Mouse (Mus musculus) gastrocnemius, postnatal 14 days (tissue): ENCODE data around the gene Hoxb8. TPM values are rescaled to one million over a fixed set of nuclear protein-coding genes. Genes with fewer than 3 reads are reported as not detected.

Experiments
- DNase-seq: peaks from one replicate; pipeline ENCODE4 v3.0.0; 2021; ENCODE audit warnings: mixed read lengths
- intact Hi-C: fragments of 180-260 bp; cut with DNase I; formaldehyde crosslinking; loops from one replicate; pipeline ENCODE4 v1.15.1; 2025; ENCODE audit warnings: low total_unique reads
- total RNA-seq, 2 experiments: library from RNA; stranded (reverse); gene quantifications; 2 replicates each; pipeline ENCODE4 v1.2.3; 2021

Gene Hoxb8
- total RNA-seq, 2 experiments from 2014 or later: 0.71 to 0.74 TPM

DNA sequence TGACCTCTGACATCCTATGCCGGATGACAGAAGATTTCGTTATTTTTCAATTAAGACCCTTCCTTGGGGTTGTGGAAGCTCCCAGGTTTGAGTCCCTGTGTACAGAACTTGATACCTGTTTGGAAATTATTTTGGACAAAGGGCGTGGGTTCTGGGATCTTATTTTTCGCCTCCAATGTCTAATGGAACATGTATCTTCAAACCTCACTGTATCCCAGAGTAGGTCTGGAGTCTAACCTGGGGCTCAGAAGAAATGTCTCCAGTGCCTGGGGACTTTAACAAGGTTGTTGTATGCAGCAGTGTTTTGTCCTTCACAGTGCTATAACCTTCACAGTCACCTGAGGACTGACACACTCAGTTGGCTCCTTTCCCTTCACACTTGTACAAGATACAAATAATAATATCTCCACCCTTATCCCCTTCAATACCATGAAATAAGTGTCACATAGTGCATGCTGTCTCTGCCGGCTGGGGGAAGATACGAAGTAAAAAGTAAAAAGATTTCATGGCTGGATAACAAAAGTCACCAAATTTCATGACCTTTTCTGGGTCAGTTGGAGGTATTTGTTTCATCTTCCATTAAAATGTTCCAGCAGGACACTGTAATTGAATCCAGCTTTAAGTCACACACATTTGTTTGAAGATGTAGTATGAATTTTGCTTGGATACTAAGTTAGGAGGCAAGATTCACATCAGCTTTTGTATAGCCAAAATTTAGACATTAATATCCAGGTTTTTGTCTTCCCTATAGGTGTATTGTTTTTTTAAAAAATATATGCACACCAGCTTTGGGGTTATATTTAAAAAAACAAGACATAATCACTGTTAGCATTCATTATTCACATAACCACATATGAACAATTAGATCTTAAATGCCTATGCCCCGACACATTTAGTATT, 14.4 kb upstream of the Hoxb8 start:
- intact Hi-C loops: no loop called here
- no peak for DNase-seq

DNA sequence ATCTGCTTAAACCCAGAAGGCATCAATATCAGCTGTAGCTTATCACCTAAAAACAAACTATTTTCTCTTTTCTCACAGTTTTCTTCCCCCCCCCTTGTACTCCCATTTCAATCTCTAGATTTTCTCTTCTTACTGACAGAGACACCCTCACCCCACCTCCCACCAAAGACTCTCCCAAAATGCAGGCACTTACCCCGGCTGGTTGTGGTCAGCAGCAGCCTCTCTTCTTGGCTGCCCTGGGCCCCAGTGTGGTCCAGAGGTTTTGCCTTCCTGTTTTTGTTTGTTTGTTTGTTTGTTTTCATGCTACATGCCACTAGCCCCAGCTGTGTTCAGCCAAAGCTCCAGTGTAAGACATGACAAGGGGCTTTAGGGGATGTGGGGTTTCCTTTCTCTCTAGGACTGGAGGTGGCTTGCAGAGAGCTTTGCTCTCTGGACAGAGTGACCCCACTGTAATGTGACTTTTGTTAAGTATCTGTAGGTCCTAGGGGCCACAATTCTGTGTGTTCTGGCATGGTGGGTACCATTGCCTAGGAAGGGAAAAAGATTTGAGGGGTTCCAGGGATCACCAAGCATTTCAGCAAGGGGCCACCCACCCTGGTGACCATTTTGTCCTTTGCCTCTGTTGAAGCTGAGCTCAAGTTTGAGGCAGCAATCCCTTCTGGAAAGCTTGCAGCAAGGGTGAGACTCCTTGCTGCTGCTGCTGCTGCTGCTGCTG, 13.5 kb upstream of the Hoxb8 start:
- DNase-seq: no peak
- intact Hi-C loops: no loop called here

DNA sequence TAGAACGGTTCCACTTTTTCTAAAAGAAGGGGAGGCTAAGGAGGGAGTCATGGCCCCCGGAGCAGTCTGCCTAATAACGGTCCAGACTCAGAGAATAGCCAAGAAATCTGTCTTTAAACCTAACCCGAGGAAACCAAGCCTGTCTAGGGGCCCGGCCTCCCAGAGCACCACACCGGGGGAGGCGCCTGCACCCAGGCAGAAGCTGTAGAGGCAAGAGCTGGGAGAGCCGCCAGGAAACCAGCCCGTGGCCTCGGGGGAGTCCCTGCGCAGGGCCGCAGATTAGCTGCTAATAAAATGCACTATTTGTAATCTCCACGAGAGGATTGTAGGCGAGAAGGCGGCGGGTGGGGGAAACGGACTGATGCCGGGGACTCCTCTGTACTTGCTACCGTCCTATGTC, 11.8 kb upstream of the Hoxb8 start:
- intact Hi-C loops: loop anchor here (10.0 kb wide), 1 partner anchor 285 kb away; no protein-coding TSS in a partner anchor
- no peak for DNase-seq

DNA sequence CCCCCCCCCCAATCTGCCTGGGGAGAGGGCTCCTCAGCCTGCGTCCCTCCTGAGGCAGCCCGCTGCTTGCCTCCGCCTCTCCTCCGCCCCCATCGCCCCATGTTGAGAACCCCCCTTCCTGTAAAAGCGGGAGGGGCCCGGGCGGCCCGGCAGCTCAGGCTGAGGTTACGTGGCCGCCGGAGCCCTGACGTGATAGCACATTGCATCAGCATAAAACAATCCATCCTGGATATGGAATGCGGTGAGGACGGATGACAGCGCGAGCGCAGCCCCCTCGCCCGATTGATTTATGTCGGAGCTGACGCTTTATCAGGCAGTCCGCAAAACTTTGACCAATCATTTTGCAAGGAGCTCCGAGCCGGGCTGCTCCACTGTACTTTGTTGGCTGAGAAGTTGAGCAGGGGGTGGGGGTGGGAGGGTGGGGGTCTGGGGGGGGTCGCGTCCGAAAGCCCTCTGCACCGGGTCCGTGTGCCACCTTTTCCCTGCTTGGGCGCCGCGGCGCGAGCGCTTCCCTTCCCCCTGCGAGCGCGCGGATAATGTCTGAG, 10.6 kb upstream of the Hoxb8 start, which contains the start of gene Hoxb9:
Gene Hoxb9, plus strand, starts transcription at position 462 of the 545 bp plus-strand sequence.
- intact Hi-C loops: loop anchor here (10.0 kb wide), 1 partner anchor 284 kb away; no protein-coding TSS in a partner anchor
- no peak for DNase-seq

DNA sequence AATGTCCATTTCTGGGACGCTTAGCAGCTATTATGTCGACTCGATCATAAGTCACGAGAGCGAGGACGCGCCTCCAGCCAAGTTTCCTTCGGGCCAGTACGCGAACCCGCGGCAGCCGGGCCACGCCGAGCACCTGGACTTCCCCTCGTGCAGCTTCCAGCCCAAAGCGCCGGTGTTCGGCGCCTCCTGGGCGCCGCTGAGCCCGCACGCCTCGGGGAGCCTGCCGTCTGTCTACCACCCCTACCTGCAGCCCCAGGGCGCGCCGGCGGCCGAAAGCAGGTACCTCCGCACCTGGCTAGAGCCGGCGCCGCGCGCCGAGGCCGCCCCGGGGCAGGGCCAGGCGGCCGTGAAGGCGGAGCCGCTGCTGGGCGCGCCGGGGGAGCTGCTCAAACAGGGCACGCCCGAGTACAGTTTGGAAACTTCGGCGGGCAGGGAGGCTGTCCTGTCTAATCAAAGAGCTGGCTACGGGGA, 10.1 kb upstream of the Hoxb8 start:
- DNase-seq: no peak
- intact Hi-C loops: loop anchor here (10.0 kb wide), 1 partner anchor 283 kb away; no protein-coding TSS in a partner anchor

DNA sequence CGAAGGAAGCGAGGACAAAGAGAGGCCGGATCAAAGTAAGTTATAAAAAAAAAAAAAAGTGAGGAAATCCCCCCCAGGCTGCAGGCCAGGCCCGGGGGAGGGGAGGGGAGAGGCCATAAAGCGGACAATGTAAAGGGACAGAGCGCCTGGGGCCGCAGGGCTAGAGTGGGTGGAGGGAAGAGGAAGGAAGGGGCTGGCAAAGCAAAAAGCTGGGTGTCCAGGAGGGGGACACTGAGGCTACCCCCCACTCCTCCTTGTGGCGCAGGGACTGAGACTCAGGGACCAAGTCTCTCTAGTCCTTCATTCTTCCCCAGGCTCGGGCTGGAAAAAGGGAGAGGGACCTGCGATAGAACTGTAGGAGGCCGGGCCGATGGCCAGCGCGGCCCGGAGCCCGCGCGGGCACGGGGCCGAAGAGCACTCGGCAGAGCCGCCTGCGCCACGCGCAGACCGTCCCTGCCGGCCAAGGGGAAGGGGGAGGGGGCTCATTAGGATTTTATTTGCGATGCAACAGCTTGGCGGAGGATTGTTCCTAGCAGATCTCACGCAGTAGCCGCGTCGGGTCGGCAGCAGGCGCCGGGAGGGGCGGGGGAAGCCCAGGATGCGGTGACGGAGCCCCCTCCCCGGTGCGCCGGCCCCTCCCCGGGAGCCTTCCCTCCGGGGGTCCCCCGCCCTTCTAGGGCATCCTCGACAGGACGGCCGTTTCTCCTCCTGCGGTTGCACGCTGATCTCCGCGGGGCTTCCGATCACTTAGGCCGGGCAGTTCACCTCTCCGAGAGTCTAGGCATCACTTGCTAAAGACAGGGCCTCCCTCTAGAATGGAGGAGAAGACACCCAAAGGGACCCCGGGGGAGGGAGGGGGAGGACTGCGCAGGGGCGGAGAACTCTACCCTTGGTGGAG, 9.4 kb upstream of the Hoxb8 start:
- intact Hi-C loops: loop anchor here (10.0 kb wide), 1 partner anchor 283 kb away; no protein-coding TSS in a partner anchor

DNA sequence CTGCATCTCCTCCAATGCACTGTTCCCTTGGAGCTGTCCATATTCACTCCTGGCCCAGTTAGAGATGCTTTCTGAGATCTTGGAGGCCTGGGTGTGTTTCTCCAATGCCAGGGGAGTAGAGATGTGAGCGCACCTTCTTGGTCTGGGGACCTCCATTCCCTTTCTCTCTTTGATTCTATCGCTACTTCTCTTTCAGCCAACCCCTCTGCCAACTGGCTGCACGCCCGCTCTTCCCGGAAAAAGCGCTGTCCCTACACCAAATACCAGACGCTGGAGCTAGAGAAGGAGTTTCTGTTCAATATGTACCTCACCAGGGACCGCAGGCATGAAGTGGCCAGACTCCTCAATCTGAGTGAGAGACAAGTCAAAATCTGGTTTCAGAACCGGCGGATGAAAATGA, 7.3 kb upstream of the Hoxb8 start:
- intact Hi-C loops: loop anchor here (10.0 kb wide), 1 partner anchor 280 kb away; no protein-coding TSS in a partner anchor

More for the DNA sequence above, 9.4 kb upstream of the Hoxb8 start:
- DNase-seq: no peak

DNA sequence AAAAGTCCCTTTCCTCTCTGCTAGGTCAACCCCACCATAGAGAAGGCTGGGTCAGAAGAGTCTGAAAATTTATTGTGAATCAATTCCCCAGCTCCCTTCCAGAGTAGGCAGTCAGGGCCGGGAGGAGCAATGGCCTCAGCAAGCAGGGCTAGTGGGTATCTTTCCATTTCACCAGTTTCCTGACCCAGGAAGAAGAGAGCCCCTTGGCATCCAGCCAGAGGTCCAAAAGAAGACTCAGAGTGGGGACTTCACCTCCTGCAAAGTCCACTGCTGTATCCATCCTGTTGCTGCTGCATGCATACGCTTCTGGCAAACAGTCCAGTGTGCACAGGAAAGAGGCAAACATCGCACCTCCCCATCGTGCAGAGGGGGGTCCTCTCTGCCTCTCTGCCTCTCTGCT, 5.8 kb upstream of the Hoxb8 start:
- DNase-seq: no peak
- intact Hi-C loops: loop anchor here (10.0 kb wide), 1 partner anchor 279 kb away; no protein-coding TSS in a partner anchor

More for the DNA sequence above, 7.3 kb upstream of the Hoxb8 start:
- DNase-seq: no peak

DNA sequence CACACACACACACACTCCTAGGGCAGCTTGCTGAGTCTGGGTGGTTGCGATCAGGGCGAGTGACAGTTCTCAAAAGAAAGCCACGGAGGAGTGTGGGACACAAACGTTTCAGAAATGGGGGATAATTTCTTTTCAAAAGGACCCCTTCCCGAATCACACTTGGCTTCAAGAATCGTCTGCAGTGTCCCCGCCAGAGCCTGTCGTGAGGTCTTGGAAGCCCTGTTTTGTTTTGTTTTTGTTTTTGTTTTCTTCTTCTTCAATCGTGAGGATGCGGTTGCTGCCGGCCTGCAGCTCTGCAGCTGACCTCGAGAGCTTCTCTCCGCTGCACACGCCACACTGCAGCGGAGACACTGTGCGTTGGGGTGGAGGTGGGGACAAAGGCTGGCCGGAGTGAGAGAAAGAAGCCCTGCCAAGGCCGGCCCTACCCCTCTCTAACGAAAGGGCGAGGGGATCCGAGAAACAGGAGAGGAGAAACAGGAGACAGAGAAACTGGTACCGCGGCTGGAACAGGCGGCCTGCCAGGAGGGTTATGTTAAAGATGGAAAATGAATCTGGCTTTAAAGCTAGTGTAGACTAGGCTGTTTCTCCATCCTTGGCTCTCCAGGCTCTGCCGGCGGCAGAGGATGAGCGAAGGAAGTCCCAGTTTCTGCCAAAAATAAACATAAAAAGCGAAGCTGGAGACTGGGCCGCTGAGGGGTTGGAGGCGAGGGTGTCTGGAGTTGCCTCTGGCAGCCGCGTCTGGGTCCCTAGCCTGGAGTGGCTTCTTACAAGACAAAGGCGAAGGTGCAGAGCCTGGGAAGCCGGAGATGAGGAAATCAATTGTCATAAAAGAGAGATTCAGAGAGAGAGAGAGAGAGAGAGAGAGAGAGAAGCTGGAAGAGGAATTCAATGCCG, 4.3 kb upstream of the Hoxb8 start:
- intact Hi-C loops: loop anchor here (2.0 to 10.0 kb wide), 2 partner anchors 277 to 343 kb away; no protein-coding TSS in a partner anchor
- no peak for DNase-seq

DNA sequence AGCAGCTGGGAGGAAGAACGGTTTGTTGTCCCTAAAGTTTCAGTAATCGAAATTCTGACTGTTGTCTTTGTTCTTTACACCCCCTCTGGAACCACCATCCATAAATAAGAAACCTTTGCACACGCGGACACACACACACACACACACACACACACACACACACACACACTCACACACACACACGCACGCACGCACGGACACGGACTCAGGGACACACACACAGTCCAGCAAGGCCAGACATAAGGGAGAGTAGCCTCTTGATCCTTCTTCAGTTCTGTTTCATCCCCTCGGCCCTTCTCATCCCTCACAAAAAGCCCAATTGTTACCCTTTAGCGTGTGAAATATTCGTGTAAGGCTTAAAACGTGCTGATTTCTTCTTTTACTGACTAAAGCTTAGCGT, 3.4 kb upstream of the Hoxb8 start:
- DNase-seq: no peak
- intact Hi-C loops: loop anchor here (2.0 to 10.0 kb wide), 2 partner anchors 276 to 342 kb away; no protein-coding TSS in a partner anchor

DNA sequence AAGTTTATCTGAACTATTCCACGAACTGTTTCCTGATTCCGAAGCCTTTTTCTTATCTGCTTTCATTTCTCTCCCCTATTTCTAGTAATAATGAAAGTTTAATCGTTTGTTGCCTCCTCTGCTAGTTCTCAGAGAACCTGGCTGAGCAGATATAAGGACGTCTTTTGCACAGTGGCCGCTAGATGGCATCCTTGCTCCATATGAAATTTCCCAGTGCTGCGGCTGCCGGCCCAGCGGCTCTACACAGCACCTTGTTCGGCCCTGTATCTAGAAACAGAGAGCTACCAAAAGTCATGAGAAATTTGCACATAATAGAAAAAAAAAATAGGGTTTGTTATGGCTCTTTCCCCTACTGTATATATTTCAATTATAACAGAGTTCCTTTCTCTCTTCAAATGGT, 2.9 kb upstream of the Hoxb8 start:
- intact Hi-C loops: loop anchor here (2.0 to 10.0 kb wide), 2 partner anchors 276 to 342 kb away; no protein-coding TSS in a partner anchor
- peak; percentile 75 for DNase-seq

DNA sequence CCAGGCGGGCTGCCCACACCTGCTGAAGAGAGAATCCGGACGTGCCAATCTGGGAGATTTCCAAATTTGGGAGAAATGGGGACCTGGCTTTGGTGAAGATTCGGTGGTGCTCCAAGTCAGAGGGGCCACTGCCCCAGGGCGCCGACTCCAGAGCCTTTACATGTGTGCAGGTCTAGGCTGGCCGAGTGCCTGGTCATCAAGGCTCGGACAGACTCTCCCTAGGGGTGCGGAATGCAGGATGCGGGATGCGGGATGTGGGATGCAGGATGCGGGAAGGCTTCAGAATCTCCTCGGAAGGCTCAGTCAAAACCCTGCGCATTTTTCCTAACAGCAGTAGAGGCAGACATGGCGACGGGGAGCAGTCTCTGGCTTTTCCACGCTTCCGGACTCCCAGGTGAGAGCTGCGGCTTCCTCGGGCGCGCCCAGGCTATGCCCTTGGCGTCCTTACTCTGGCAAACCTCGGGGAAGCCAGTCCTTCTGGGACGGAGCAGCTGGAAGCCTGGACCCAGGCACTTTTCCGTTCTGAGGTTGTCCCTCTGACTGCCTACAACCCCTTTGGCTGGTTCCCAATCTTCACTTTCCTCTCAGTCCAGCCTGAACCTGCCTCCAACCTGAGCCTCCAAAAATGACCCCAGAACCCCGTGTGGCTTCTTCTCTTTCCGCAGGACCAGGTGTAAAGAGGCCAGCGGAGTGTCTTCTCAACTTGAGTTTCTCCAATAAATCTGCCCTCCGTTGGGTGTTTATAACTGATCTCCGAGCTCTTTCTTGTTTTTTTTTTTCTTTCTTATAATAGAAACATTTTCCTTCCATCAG, 2.1 kb upstream of the Hoxb8 start:
- intact Hi-C loops: loop anchor here (2.0 to 10.0 kb wide), 3 partner anchors 275 to 583 kb away; no protein-coding TSS in a partner anchor

DNA sequence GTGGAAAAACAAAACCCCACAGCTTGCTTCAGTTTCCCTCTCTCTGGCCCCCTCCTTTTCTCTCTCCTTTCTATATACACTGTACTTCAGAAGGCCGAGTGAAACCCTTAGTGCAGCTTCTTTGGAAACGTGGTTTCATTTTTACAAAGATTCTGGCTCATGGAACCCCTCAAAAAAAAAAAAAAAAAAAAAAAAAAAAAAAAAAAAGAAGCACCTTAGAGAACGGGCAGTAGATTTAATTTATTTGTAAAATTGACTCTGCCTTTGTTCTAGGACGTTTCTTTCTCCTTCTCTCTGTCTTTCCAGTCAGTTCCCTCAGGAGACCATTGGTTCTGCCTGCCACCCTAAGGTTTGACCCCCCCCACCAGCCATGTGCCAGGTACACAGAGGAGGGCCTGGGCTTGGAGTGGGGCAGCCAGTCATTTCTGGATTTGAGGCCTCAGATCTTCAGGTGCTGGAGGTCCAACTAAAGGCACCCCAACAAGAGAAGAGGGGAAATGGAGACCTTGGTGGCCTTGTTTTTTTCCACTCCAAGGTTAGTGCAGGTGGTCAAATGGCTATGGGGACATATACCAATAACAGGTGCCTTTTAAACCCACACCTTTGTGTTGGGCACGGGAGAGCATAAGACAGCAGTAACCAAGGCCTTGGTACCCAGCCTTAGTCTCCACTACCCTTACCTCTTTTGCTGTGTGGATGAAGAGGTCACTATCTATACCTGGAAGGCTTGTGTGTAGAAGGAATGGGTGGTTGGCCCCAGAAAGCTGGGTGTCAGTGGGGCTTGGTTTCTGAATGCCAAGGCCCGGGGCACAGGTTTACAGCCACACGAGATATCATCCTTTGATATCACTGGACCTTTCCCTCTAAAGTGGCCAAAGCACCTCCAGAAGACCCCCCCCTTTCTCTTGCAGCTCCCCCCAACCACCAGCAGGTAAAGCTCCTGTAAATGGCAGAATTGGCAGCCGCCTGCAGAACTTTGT, 1.0 kb upstream of the Hoxb8 start:
- no peak for DNase-seq
- intact Hi-C loops: loop anchor here (5.0 kb wide), 1 partner anchor 582 kb away; no protein-coding TSS in a partner anchor

More for the DNA sequence above, 2.1 kb upstream of the Hoxb8 start:
- DNase-seq: no peak

DNA sequence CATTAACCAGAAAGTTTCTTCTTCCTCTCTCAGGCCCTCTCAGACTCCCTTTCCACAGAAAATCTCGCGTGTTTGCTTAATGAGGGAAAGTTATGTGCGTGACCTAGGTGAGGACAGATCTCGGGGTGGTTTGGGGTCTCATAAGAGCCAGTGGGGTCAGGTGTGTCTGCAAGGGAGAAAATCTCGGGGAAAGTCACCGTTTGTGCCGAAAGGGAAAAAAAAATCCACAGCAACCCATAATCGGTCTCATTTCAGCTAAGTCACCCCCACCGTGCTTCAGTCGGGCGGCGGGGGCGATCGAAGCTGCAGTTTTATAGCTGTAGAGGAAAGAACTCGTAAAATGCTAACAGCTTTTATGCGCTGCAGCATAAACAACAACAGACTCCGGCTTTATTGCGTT, 309 bp upstream of the Hoxb8 start:
- intact Hi-C loops: loop anchor here (5.0 kb wide), 1 partner anchor 581 kb away; no protein-coding TSS in a partner anchor
- no peak for DNase-seq

DNA sequence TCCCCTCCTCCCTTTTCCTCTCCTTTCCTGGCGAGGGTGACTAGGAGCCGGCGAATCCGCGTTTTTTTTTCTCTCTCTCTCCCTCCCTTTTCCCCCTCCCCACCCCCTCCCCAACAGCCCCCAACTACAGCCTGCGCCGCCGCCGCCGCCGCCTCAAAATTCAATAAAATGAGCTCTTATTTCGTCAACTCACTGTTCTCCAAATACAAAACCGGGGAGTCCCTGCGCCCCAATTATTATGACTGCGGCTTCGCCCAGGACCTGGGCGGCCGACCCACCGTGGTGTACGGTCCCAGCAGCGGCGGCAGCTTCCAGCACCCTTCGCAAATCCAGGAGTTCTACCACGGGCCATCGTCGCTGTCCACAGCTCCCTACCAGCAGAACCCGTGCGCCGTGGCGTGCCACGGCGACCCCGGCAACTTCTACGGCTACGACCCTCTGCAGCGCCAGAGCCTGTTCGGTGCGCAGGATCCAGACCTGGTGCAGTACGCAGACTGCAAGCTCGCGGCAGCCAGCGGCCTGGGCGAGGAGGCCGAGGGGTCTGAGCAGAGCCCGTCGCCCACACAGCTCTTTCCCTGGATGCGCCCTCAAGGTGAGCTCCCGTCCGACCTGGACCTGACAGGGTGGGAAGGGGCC, 1.2 kb downstream of the Hoxb8 start:
- intact Hi-C loops: loop anchor here (5.0 kb wide), 1 partner anchor 579 kb away; no protein-coding TSS in a partner anchor
- no peak for DNase-seq
